Mouse (Mus musculus): ENCODE measurements around the gene Slc12a9.

GRCm38 (mm10) chr5:137374521-137375080, 41.2 kb upstream of the Slc12a9 start:
- no peak for TF ChIP-seq CTCF (conservative IDR thresholded peaks at IDR 0.05 in 1 of 2, IDR thresholded peaks at IDR 0.05 in 1 of 2; ENCODE audit: low read depth in 2 of 2, low read length in 2 of 2)
- no peak for TF ChIP-seq TBP (conservative IDR thresholded peaks at IDR 0.05; ENCODE audit: low read depth, low read length)
- TF ChIP-seq POLR2A (IDR thresholded peaks at IDR 0.05; ENCODE audit: low read depth, low read length): no peak
- no peak for TF ChIP-seq MAFK (IDR thresholded peaks at IDR 0.05; ENCODE audit: insufficient replicate concordance, low read length)
- TF ChIP-seq RCOR1 (conservative IDR thresholded peaks at IDR 0.05; ENCODE audit: low read depth, low read length): no peak
- TF ChIP-seq KAT2A (IDR thresholded peaks at IDR 0.05; ENCODE audit: insufficient replicate concordance, low read length): no peak
- TF ChIP-seq MAZ (IDR thresholded peaks at IDR 0.05; ENCODE audit: low read depth, low read length): no peak
